23 mouse cellular contexts compared by ENCODE assay signal in genomic region chr6:145106163-145106842, GRCm38 (mm10). TPM values are rescaled to one million over a fixed set of nuclear protein-coding genes. Genes with fewer than 3 reads are reported as not detected.
DNase-seq lines count a peak whose midpoint lies in the region; ATAC-seq and TF ChIP-seq lines count a peak whose summit lies in the region.
"Had no signal": no experiment of that assay in that cellular context is flagged by ENCODE, and none has a peak within 500 bp of the region (broad histone marks: within the 10 kb centered on the region; RNA-seq: fewer than 3 reads in every experiment).

No protein-coding gene starts in this region.

- ATAC-seq in liver, postnatal 0 days: peak; percentile 82
- ATAC-seq in neutrophil, adult 5-6 weeks (ENCODE audit: extremely low read depth, insufficient number of reproducible peaks, low FRiP score, poor library complexity, severe bottlenecking): 0 out of 2 replicates have a peak, but pooled peaks have one; percentile 14
- ATAC-seq: forebrain, embryonic 16.5 days had no signal

- no peak overlapping the region for H3K9ac ChIP-seq in liver, postnatal 0 days (replicated peaks)
- H3K9ac ChIP-seq: embryonic facial prominence, embryonic 13.5 days; heart, embryonic 12.5 days; hindbrain, embryonic 14.5 days; limb, embryonic 15.5 days; lung, embryonic 15.5 days; midbrain, embryonic 12.5 days; neural tube, embryonic 13.5 days had no signal

- no peak overlapping the region for H3K4me3 ChIP-seq in liver, postnatal 0 days (ENCODE audit: low read depth, low read length)
- 0 out of 2 replicates have a peak overlapping the region, but pooled peaks have one; percentile 3 for H3K4me3 ChIP-seq in E14TG2a.4 (replicated peaks; ENCODE audit: low read length)
- H3K4me3 ChIP-seq in bone marrow, adult 2 months (replicated peaks; ENCODE audit: control insufficient read depth, low read depth, low read length): no peak overlapping the region
- H3K4me3 ChIP-seq: embryonic facial prominence, embryonic 13.5 days; heart, embryonic 12.5 days; limb, embryonic 15.5 days; lung, embryonic 15.5 days; midbrain, embryonic 12.5 days; neural tube, embryonic 13.5 days had no signal

- no peaks in the 10 kb centered on the region for H3K4me1 ChIP-seq in liver, postnatal 0 days (ENCODE audit: insufficient read depth)
- H3K4me1 ChIP-seq in E14TG2a.4 (replicated peaks; ENCODE audit: low read depth, low read length): peaks cover 39% of the 10 kb centered on the region
- peaks cover 5% of the 10 kb centered on the region for H3K4me1 ChIP-seq in bone marrow, adult 2 months (ENCODE audit: control insufficient read depth, insufficient read depth, low read length)
- H3K4me1 ChIP-seq: midbrain, embryonic 12.5 days; neural tube, embryonic 13.5 days had no signal

- no peaks in the 10 kb centered on the region for H3K27me3 ChIP-seq in liver, postnatal 0 days (ENCODE audit: insufficient read depth, low read length)
- no peaks in the 10 kb centered on the region for H3K27me3 ChIP-seq in E14TG2a.4 (ENCODE audit: insufficient read depth, low read length)
- H3K27me3 ChIP-seq: embryonic facial prominence, embryonic 13.5 days; heart, embryonic 12.5 days; limb, embryonic 15.5 days; lung, embryonic 15.5 days; midbrain, embryonic 12.5 days; neural tube, embryonic 13.5 days had no signal

- intact Hi-C loops in heart, postnatal 36 days (cut with DNase I): no loop called here

- peaks cover 3% of the 10 kb centered on the region; the same call in 1 of the 2 replicates for H3K9me3 ChIP-seq in liver, postnatal 0 days (ENCODE audit: low read length)
- no peaks in the 10 kb centered on the region for H3K9me3 ChIP-seq in E14TG2a.4 (ENCODE audit: low read length)
- H3K9me3 ChIP-seq: embryonic facial prominence, embryonic 13.5 days; limb, embryonic 15.5 days; lung, embryonic 15.5 days; midbrain, embryonic 12.5 days; neural tube, embryonic 13.5 days had no signal

- TF ChIP-seq CTCF in liver, postnatal 0 days (IDR thresholded peaks at IDR 0.05; ENCODE audit: low read depth): no peak
- no peak for TF ChIP-seq CTCF in E14TG2a.4 (conservative IDR thresholded peaks at IDR 0.05; ENCODE audit: low read length)
- no peak for TF ChIP-seq CTCF in bone marrow, adult 2 months (IDR thresholded peaks at IDR 0.05; ENCODE audit: control insufficient read depth, insufficient read depth, low read length)

- no peak overlapping the region for H3K4me2 ChIP-seq in liver, postnatal 0 days (ENCODE audit: low read depth, low read length)
- H3K4me2 ChIP-seq: embryonic facial prominence, embryonic 13.5 days; heart, embryonic 12.5 days; hindbrain, embryonic 14.5 days; limb, embryonic 15.5 days; lung, embryonic 15.5 days; midbrain, embryonic 12.5 days; neural tube, embryonic 13.5 days had no signal

- H3K36me3 ChIP-seq in liver, postnatal 0 days (replicated peaks; ENCODE audit: insufficient read depth, low read length): no peaks in the 10 kb centered on the region
- no peaks in the 10 kb centered on the region for H3K36me3 ChIP-seq in E14TG2a.4 (ENCODE audit: insufficient read depth, low read length)
- H3K36me3 ChIP-seq: embryonic facial prominence, embryonic 13.5 days; heart, embryonic 12.5 days; limb, embryonic 15.5 days; lung, embryonic 15.5 days; midbrain, embryonic 12.5 days; neural tube, embryonic 13.5 days had no signal

- 68% methylated on average over 5 of the region's 6 CpGs for WGBS in liver, postnatal 0 days (ENCODE audit: insufficient replicate concordance)
- WGBS in bone marrow, adult 2 months: 75% methylated on average over 6 of the region's 6 CpGs

- DNase-seq in liver, postnatal 0 days: no peak
- DNase-seq in liver: no peak
- no peak for DNase-seq in right cerebral cortex, adult 18-20 months
- DNase-seq in right cerebral cortex, postnatal 10 days (ENCODE audit: low spot score in 2 of 2): no peak
- DNase-seq in heart, postnatal 36 days: no peak
- DNase-seq: adrenal gland, postnatal 10 days; cerebellum, adult 11 months; cerebellum, postnatal 14 days; heart, postnatal 14 days; layer of hippocampus, postnatal 36 days; right cerebral cortex, postnatal 25 days; thymus, postnatal 14 days had no signal

- peak; percentile 39; the same call in 1 of the 2 replicates for TF ChIP-seq EP300 in liver, postnatal 0 days (IDR thresholded peaks at IDR 0.05; ENCODE audit: low read depth)

- peak overlapping the region; percentile 59 for H3K27ac ChIP-seq in liver, postnatal 0 days (ENCODE audit: low read depth)
- peak overlapping the region; percentile 59; the same call in 1 of the 2 replicates for H3K27ac ChIP-seq in bone marrow, adult 2 months (ENCODE audit: control insufficient read depth, insufficient read depth, low read depth, low read length, poor library complexity)
- H3K27ac ChIP-seq: embryonic facial prominence, embryonic 13.5 days; hindbrain, embryonic 14.5 days; limb, embryonic 15.5 days; lung, embryonic 15.5 days; midbrain, embryonic 12.5 days; neural tube, embryonic 13.5 days had no signal

- no peak for TF ChIP-seq POLR2A in bone marrow, adult 2 months (IDR thresholded peaks at IDR 0.05; ENCODE audit: borderline replicate concordance, control insufficient read depth, low read depth, low read length)

RNA-seq across cellular contexts. Expression of gene Lrmp, which starts 9.2 kb away (rescaled TPM):
- 26.8 and 28.0 TPM in 2 replicates for polyA plus RNA-seq in liver, postnatal 0 days (2015; fragmentation: Nextera tagmentation; extraction: Ambion mirVana)
- polyA plus RNA-seq in bone marrow, adult 2 months (2011; ENCODE audit: insufficient read depth, insufficient read length, low replicate concordance, missing spikeins): 98.9 and 193 TPM in 2 replicates
- 261 and 300 TPM in 2 replicates for total RNA-seq in neutrophil, adult 5-6 weeks (2017)
- total RNA-seq in heart, postnatal 36 days (2021): 1 to 10 TPM; 1.5 to 1.7 TPM

RNA-seq across cellular contexts. Expression of gene Bcat1, which starts 30.3 kb away (rescaled TPM):
- polyA plus RNA-seq in liver, postnatal 0 days (2015; fragmentation: Nextera tagmentation; extraction: Ambion mirVana): 0.46 and 0.81 TPM in 2 replicates
- 1.9 and 20.3 TPM in 2 replicates for polyA plus RNA-seq in bone marrow, adult 2 months (2011; ENCODE audit: insufficient read depth, insufficient read length, low replicate concordance, missing spikeins)
- not detected in 2 replicates for total RNA-seq in neutrophil, adult 5-6 weeks (2017)
- 1 to 10 TPM in 1 of 2 experiments, under 1 TPM in 1; 0.69 to 1.5 TPM for total RNA-seq in heart, postnatal 36 days (2021)

Comparison
In these comparisons a context has a peak if more than half of its experiments do, and no peak if none do; other contexts are left out.
1. RNA of gene Lrmp, which starts 9.2 kb away (total RNA-seq): 261 to 300 TPM in neutrophil, adult 5-6 weeks; 1.5 to 1.7 TPM in heart, postnatal 36 days; every median in the first group is over 10 times any median in the second.